Mouse (Mus musculus): ENCODE results near the gene Psme2b. TPM values are rescaled to one million over a fixed set of nuclear protein-coding genes. Genes with fewer than 3 reads are reported as not detected.
"Not testable (repeated sequence)": the region's sequence is repeated elsewhere in the genome, so short reads cannot be mapped to it uniquely, and the experiment has no call there.

The Psme2b gene
- total RNA-seq (2021): 1 to 10 TPM; 2.0 to 2.8 TPM
- long read RNA-seq, experiment 1: 0 reads
- long read RNA-seq, experiment 2: 0 reads

- intact Hi-C loops (cut with DNase I); DNase-seq: not testable (repeated sequence)
Observed at GRCm38 (mm10) chr11:48946090-48946489, at the start of gene Psme2b. Psme2b (minus strand) TSS chr11:48946190.

GRCm38 (mm10) chr11:48994018-48994417, 48.0 kb upstream of the Psme2b start, which contains the start of gene Tgtp1:
Tgtp1 (minus strand) TSS chr11:48994172.
- DNase-seq; intact Hi-C loops (cut with DNase I): not testable (repeated sequence)

GRCm38 (mm10) chr11:48993296-48993695, 47.3 kb upstream of the Psme2b start:
- DNase-seq; intact Hi-C loops (cut with DNase I): not testable (repeated sequence)

- intact Hi-C loops (cut with DNase I); DNase-seq: not testable (repeated sequence)
Observed at GRCm38 (mm10) chr11:48991740-48992520, 45.9 kb upstream of the Psme2b start, which contains the start of gene Gm12185. Gm12185 (minus strand) TSS chr11:48992226.

- intact Hi-C loops (cut with DNase I); DNase-seq: not testable (repeated sequence)
Observed at GRCm38 (mm10) chr11:48989981-48990380, 44.0 kb upstream of the Psme2b start.

- intact Hi-C loops (cut with DNase I); DNase-seq: not testable (repeated sequence)
Observed at GRCm38 (mm10) chr11:48988219-48988618, 42.2 kb upstream of the Psme2b start.

GRCm38 (mm10) chr11:48982848-48983247, 36.9 kb upstream of the Psme2b start:
- intact Hi-C loops (cut with DNase I); DNase-seq: not testable (repeated sequence)

- intact Hi-C loops (cut with DNase I); DNase-seq: not testable (repeated sequence)
Observed at GRCm38 (mm10) chr11:48980052-48980451, 34.1 kb upstream of the Psme2b start.

GRCm38 (mm10) chr11:48979251-48979650, 33.3 kb upstream of the Psme2b start, which contains the start of gene 9930111J21Rik1:
9930111J21Rik1 (minus strand) TSS chr11:48979398.
- intact Hi-C loops (cut with DNase I); DNase-seq: not testable (repeated sequence)

- DNase-seq; intact Hi-C loops (cut with DNase I): not testable (repeated sequence)
Observed at GRCm38 (mm10) chr11:48978240-48978939, 32.4 kb upstream of the Psme2b start, which contains the start of gene Olfr56. Olfr56 (plus strand) TSS chr11:48978889.

- intact Hi-C loops (cut with DNase I); DNase-seq: not testable (repeated sequence)
Observed at GRCm38 (mm10) chr11:48974686-48975085, 28.7 kb upstream of the Psme2b start.

GRCm38 (mm10) chr11:48939286-48939685, 6.7 kb downstream of the Psme2b start:
- intact Hi-C loops (cut with DNase I); DNase-seq: not testable (repeated sequence)

GRCm38 (mm10) chr11:48935291-48935690, 10.7 kb downstream of the Psme2b start:
- DNase-seq; intact Hi-C loops (cut with DNase I): not testable (repeated sequence)

- intact Hi-C loops (cut with DNase I); DNase-seq: not testable (repeated sequence)
Observed at GRCm38 (mm10) chr11:48933923-48934322, 12.1 kb downstream of the Psme2b start.

- DNase-seq; intact Hi-C loops (cut with DNase I): not testable (repeated sequence)
Observed at GRCm38 (mm10) chr11:48933422-48933821, 12.6 kb downstream of the Psme2b start.

- DNase-seq; intact Hi-C loops (cut with DNase I): not testable (repeated sequence)
Observed at GRCm38 (mm10) chr11:48928068-48928467, 17.9 kb downstream of the Psme2b start.

- DNase-seq; intact Hi-C loops (cut with DNase I): not testable (repeated sequence)
Observed at GRCm38 (mm10) chr11:48926437-48926836, 19.6 kb downstream of the Psme2b start.

- DNase-seq; intact Hi-C loops (cut with DNase I): not testable (repeated sequence)
Observed at GRCm38 (mm10) chr11:48923818-48924217, 22.2 kb downstream of the Psme2b start.

- intact Hi-C loops (cut with DNase I): no loop called here
- DNase-seq: no peak
Observed at GRCm38 (mm10) chr11:48918380-48918779, 27.6 kb downstream of the Psme2b start.

GRCm38 (mm10) chr11:48913611-48914010, 32.4 kb downstream of the Psme2b start:
- intact Hi-C loops (cut with DNase I): no loop called here

GRCm38 (mm10) chr11:48908459-48908858, 37.5 kb downstream of the Psme2b start:
- intact Hi-C loops (cut with DNase I): no loop called here
- no peak for DNase-seq

More at GRCm38 (mm10) chr11:48913611-48914010, 32.4 kb downstream of the Psme2b start:
- no peak for DNase-seq

All from heart, postnatal 14 days (tissue).